ENCODE assay signal across 20 mouse cellular contexts in genomic region chr1:74277883-74278537, GRCm38 (mm10). TPM values are rescaled to one million over a fixed set of nuclear protein-coding genes. Genes with fewer than 3 reads are reported as not detected.
A peak's percentile ranks its signal among the peaks of the same experiment; 100 is the strongest.
DNase-seq lines count a peak whose midpoint lies in the region; ATAC-seq and TF ChIP-seq lines count a peak whose summit lies in the region.
"Had no signal": no experiment of that assay in that cellular context is flagged by ENCODE, and none has a peak within 500 bp of the region (broad histone marks: within the 10 kb centered on the region; RNA-seq: fewer than 3 reads in every experiment).

No protein-coding gene starts in this region.

- H3K79me2 ChIP-seq in MEL (ENCODE audit: control insufficient read depth, insufficient read depth, low read length, poor library complexity) = peaks cover 2% of the 10 kb centered on the region; the same call in 1 of the 2 replicates

- no peak for ATAC-seq in liver, embryonic 11.5 days (replicated peaks; ENCODE audit: low FRiP score)
- ATAC-seq: forebrain, embryonic 13.5 days; hindbrain, embryonic 16.5 days had no signal

- no peaks in the 10 kb centered on the region for H3K27me3 ChIP-seq in liver, embryonic 11.5 days (replicated peaks; ENCODE audit: control insufficient read depth, insufficient read depth, low read length)
- H3K27me3 ChIP-seq in MEL (ENCODE audit: control insufficient read depth in 1 of 2, insufficient read depth in 2 of 2, low read length in 2 of 2) = no peaks in the 10 kb centered on the region
- no peaks in the 10 kb centered on the region for H3K27me3 ChIP-seq in cerebellum, adult 2 months (ENCODE audit: control insufficient read depth, insufficient read depth, low read length)
- H3K27me3 ChIP-seq: forebrain, embryonic 13.5 days; heart, embryonic 13.5 days had no signal

- H3K4me1 ChIP-seq in liver, embryonic 11.5 days (replicated peaks; ENCODE audit: control insufficient read depth, insufficient read depth, low read length) = peaks cover 10% of the 10 kb centered on the region
- no peaks in the 10 kb centered on the region for H3K4me1 ChIP-seq in MEL (ENCODE audit: control insufficient read depth in 1 of 2, insufficient read depth in 2 of 2, low read length in 2 of 2)
- H3K4me1 ChIP-seq in cerebellum, adult 2 months (ENCODE audit: control insufficient read depth, insufficient read depth, low read length) = no peaks in the 10 kb centered on the region

- no peak for TF ChIP-seq RAD21 in MEL (IDR thresholded peaks at IDR 0.05; ENCODE audit: low read depth, low read length)

- no peaks in the 10 kb centered on the region for H3K9me3 ChIP-seq in liver, embryonic 11.5 days (ENCODE audit: control insufficient read depth, low read length)
- H3K9me3 ChIP-seq in MEL (replicated peaks; ENCODE audit: insufficient read depth, low read length) = no peaks in the 10 kb centered on the region
- H3K9me3 ChIP-seq: forebrain, embryonic 13.5 days; heart, embryonic 13.5 days had no signal

- no peak overlapping the region for H3K27ac ChIP-seq in liver, embryonic 11.5 days (ENCODE audit: low read depth, low read length)
- no peak overlapping the region for H3K27ac ChIP-seq in MEL (ENCODE audit: control insufficient read depth, low read depth, low read length)
- no peak overlapping the region for H3K27ac ChIP-seq in cerebellum, adult 2 months (ENCODE audit: insufficient read depth, low read length)
- H3K27ac ChIP-seq: forebrain, embryonic 13.5 days; heart, embryonic 13.5 days; layer of hippocampus, adult 2 months; liver, embryonic 14.5 days had no signal

- 51% methylated on average over 8 of the region's 8 CpGs for WGBS in liver, embryonic 11.5 days
- WGBS in cerebellum, adult 2 months = 38% methylated on average over 8 of the region's 8 CpGs

- TF ChIP-seq CTCF in MEL (IDR thresholded peaks at IDR 0.05 in 2 of 3, conservative IDR thresholded peaks at IDR 0.05 in 1 of 3; ENCODE audit: control insufficient read depth in 1 of 3, insufficient read depth in 1 of 3, low read depth in 2 of 3, low read length in 3 of 3, poor library complexity in 1 of 3, severe bottlenecking in 1 of 3) = no peak
- no peak for TF ChIP-seq CTCF in cerebellum, adult 2 months (IDR thresholded peaks at IDR 0.05; ENCODE audit: borderline replicate concordance, insufficient read depth, low read depth, low read length)

- no peak for DNase-seq in liver, embryonic 11.5 days (ENCODE audit: low spot score)
- no peak for DNase-seq in liver
- peak; percentile 29 for DNase-seq in MEL (ENCODE audit: low read depth, low spot score)
- peak; percentile 69 for DNase-seq in kidney, adult 18-20 months
- peak; percentile 73 for DNase-seq in kidney, postnatal 10 days
- no peak for DNase-seq in cerebellum, adult 2 months
- no peak for DNase-seq in urinary bladder, postnatal 25 days (ENCODE audit: low spot score)
- no peak for DNase-seq in cerebellum, adult 8-10 months
- DNase-seq: adrenal gland, postnatal 25 days; cerebellum, adult 9-10 months; gastrocnemius, postnatal 36 days; heart, postnatal 4 days; midbrain, embryonic 14.5 days had no signal

- peaks cover 18% of the 10 kb centered on the region for H3K36me3 ChIP-seq in liver, embryonic 11.5 days (ENCODE audit: control insufficient read depth, insufficient read depth, low read length)
- no peaks in the 10 kb centered on the region for H3K36me3 ChIP-seq in MEL (ENCODE audit: control insufficient read depth in 1 of 2, insufficient read depth in 2 of 2, low read length in 2 of 2)

- H3K9ac ChIP-seq in liver, embryonic 11.5 days (ENCODE audit: low read depth, low read length) = no peak overlapping the region
- no peak overlapping the region for H3K9ac ChIP-seq in MEL (ENCODE audit: control insufficient read depth, low read depth, low read length, poor library complexity, severe bottlenecking)
- H3K9ac ChIP-seq: forebrain, embryonic 13.5 days; heart, embryonic 13.5 days; liver, embryonic 14.5 days had no signal

- H3K4me2 ChIP-seq in liver, embryonic 11.5 days = peak overlapping the region; percentile 26
- H3K4me2 ChIP-seq: forebrain, embryonic 13.5 days; heart, embryonic 13.5 days had no signal

- TF ChIP-seq POLR2A in MEL (IDR thresholded peaks at IDR 0.05; ENCODE audit: control insufficient read depth in 1 of 2, insufficient read depth in 1 of 2, low read depth in 1 of 2, low read length in 2 of 2, poor library complexity in 1 of 2) = no peak
- no peak for TF ChIP-seq POLR2A in cerebellum, adult 2 months (IDR thresholded peaks at IDR 0.05; ENCODE audit: borderline replicate concordance, insufficient read depth, low read length)

- peak in 1 of 2 experiments; percentile 50; a peak in 1 of 4 replicates for TF ChIP-seq EP300 in MEL (IDR thresholded peaks at IDR 0.05; ENCODE audit: low read depth in 1 of 2, low read length in 2 of 2)

- H3K4me3 ChIP-seq in liver, embryonic 11.5 days (ENCODE audit: low read depth, low read length) = no peak overlapping the region
- H3K4me3 ChIP-seq in MEL (ENCODE audit: control insufficient read depth in 1 of 2, insufficient read depth in 1 of 2, low read depth in 2 of 2, low read length in 2 of 2) = no peak overlapping the region
- no peak overlapping the region for H3K4me3 ChIP-seq in cerebellum, adult 2 months (replicated peaks; ENCODE audit: insufficient read depth, low read depth, low read length)
- H3K4me3 ChIP-seq: forebrain, embryonic 13.5 days; heart, embryonic 13.5 days; layer of hippocampus, adult 2 months had no signal

TF ChIP-seq in MEL, 35 proteins besides CTCF, POLR2A, EP300 and RAD21:
- TF ChIP-seq TAL1 (IDR thresholded peaks at IDR 0.05; ENCODE audit: low read length) (0 out of 2 replicates have a peak, but pooled peaks have one; percentile 22), CHD2 (IDR thresholded peaks at IDR 0.05; ENCODE audit: low read length) (no peak), GABPA (IDR thresholded peaks at IDR 0.05; ENCODE audit: low read depth, low read length) (no peak), POLR2AphosphoS5 (IDR thresholded peaks at IDR 0.05; ENCODE audit: borderline replicate concordance, low read depth, low read length) (no peak), NRF1 (IDR thresholded peaks at IDR 0.05; ENCODE audit: insufficient read depth, low read depth, low read length, poor library complexity, severe bottlenecking) (no peak), HCFC1 (IDR thresholded peaks at IDR 0.05; ENCODE audit: low read depth, low read length) (no peak), GATA1 (IDR thresholded peaks at IDR 0.05; ENCODE audit: low read depth, low read length) (peak; percentile 43), MYC (IDR thresholded peaks at IDR 0.05; ENCODE audit: low read depth, low read length) (no peak), MAFK (IDR thresholded peaks at IDR 0.05; ENCODE audit: borderline replicate concordance, low read depth, low read length) (no peak), ZNF384 (IDR thresholded peaks at IDR 0.05; ENCODE audit: low read depth, low read length) (peak; percentile 94), NELFE (IDR thresholded peaks at IDR 0.05; ENCODE audit: low read depth, low read length) (no peak), MEF2A (IDR thresholded peaks at IDR 0.05; ENCODE audit: extremely low read depth, insufficient replicate concordance, low read depth, low read length, poor library complexity, severe bottlenecking) (no peak), RCOR1 (IDR thresholded peaks at IDR 0.05; ENCODE audit: low read depth, low read length) (peak; percentile 93), ZC3H11A (IDR thresholded peaks at IDR 0.05; ENCODE audit: low read depth, low read length) (no peak), CHD1 (IDR thresholded peaks at IDR 0.05; ENCODE audit: low read depth, low read length) (no peak), E2F4 (IDR thresholded peaks at IDR 0.05; ENCODE audit: borderline replicate concordance, low read depth, low read length) (no peak)

RNA-seq across cellular contexts. Expression of gene Gpbar1, which starts 0.3 kb away (rescaled TPM):
- 2.8 and 3.2 TPM in 2 replicates for polyA plus RNA-seq in liver, embryonic 11.5 days (2014; fragmentation: Nextera tagmentation; extraction: Ambion mirVana)
- total RNA-seq in MEL (2012; rRNA removed) = 0.16 TPM in 1 of 2 replicates, not detected in the other
- polyA plus RNA-seq in MEL (2012; ENCODE audit: insufficient read depth in 1 of 2, insufficient read length in 2 of 2, low read depth in 1 of 2, low replicate concordance in 2 of 2, missing spikeins in 1 of 2) = not detected
- polyA plus RNA-seq in cerebellum, adult 2 months (2012; rRNA removed) = not detected in 2 replicates
- total RNA-seq: adrenal gland, postnatal 25 days; gastrocnemius, postnatal 36 days; heart, postnatal 4 days; layer of hippocampus, adult 2 months; left cerebral cortex, adult 18-20 months had no signal
- polyA plus RNA-seq: C2C12; forebrain, embryonic 13.5 days; hindbrain, embryonic 16.5 days had no signal

RNA-seq across cellular contexts. Expression of gene Aamp, which starts 6.5 kb away (rescaled TPM):
- polyA plus RNA-seq in liver, embryonic 11.5 days (2014; fragmentation: Nextera tagmentation; extraction: Ambion mirVana) = 190 and 193 TPM in 2 replicates
- total RNA-seq in MEL (2012; rRNA removed) = 107 and 108 TPM in 2 replicates
- 100 to 1,000 TPM in 1 of 2 experiments, not detected in 1; 169 TPM for polyA plus RNA-seq in MEL (2012; ENCODE audit: insufficient read depth in 1 of 2, insufficient read length in 2 of 2, low read depth in 1 of 2, low replicate concordance in 2 of 2, missing spikeins in 1 of 2)
- polyA plus RNA-seq in cerebellum, adult 2 months (2012; rRNA removed) = 186 and 198 TPM in 2 replicates

RNA-seq across cellular contexts. Expression of gene Pnkd, which starts 6.7 kb away (rescaled TPM):
- 79.7 and 84.3 TPM in 2 replicates for polyA plus RNA-seq in liver, embryonic 11.5 days (2014; fragmentation: Nextera tagmentation; extraction: Ambion mirVana)
- 48.2 and 52.5 TPM in 2 replicates for total RNA-seq in MEL (2012; rRNA removed)
- polyA plus RNA-seq in MEL (2012; ENCODE audit: insufficient read depth in 1 of 2, insufficient read length in 2 of 2, low read depth in 1 of 2, low replicate concordance in 2 of 2, missing spikeins in 1 of 2) = 10 to 100 TPM in 1 of 2 experiments, not detected in 1; 64.2 TPM
- polyA plus RNA-seq in cerebellum, adult 2 months (2012; rRNA removed) = 185 and 201 TPM in 2 replicates

RNA-seq across cellular contexts. Expression of gene Tmbim1, which starts 27.4 kb away (rescaled TPM):
- polyA plus RNA-seq in liver, embryonic 11.5 days (2014; fragmentation: Nextera tagmentation; extraction: Ambion mirVana) = 21.7 and 22.9 TPM in 2 replicates
- 10.3 and 13.0 TPM in 2 replicates for total RNA-seq in MEL (2012; rRNA removed)
- polyA plus RNA-seq in MEL (2012; ENCODE audit: insufficient read depth in 1 of 2, insufficient read length in 2 of 2, low read depth in 1 of 2, low replicate concordance in 2 of 2, missing spikeins in 1 of 2) = 10 to 100 TPM in 1 of 2 experiments, not detected in 1; 20.8 TPM
- polyA plus RNA-seq in cerebellum, adult 2 months (2012; rRNA removed) = 56.1 and 58.2 TPM in 2 replicates

RNA-seq across cellular contexts. Expression of gene Arpc2, which starts 42.1 kb away (rescaled TPM):
- 375 and 384 TPM in 2 replicates for polyA plus RNA-seq in liver, embryonic 11.5 days (2014; fragmentation: Nextera tagmentation; extraction: Ambion mirVana)
- 141 and 166 TPM in 2 replicates for total RNA-seq in MEL (2012; rRNA removed)
- polyA plus RNA-seq in MEL (2012; ENCODE audit: insufficient read depth in 1 of 2, insufficient read length in 2 of 2, low read depth in 1 of 2, low replicate concordance in 2 of 2, missing spikeins in 1 of 2) = 100 to 1,000 TPM; 108 to 423 TPM
- 146 and 151 TPM in 2 replicates for polyA plus RNA-seq in cerebellum, adult 2 months (2012; rRNA removed)

Comparison
In these comparisons a context has a peak if more than half of its experiments do, and no peak if none do; other contexts are left out.
1. DNase-seq: peak in MEL (single experiment), kidney, adult 18-20 months (single experiment) and kidney, postnatal 10 days (single experiment); none in liver, embryonic 11.5 days (single experiment), liver (single experiment), cerebellum, adult 2 months (0 of 2), urinary bladder, postnatal 25 days (single experiment) and cerebellum, adult 8-10 months (single experiment).